ENCODE assay signal across 13 mouse cellular contexts in the genomic region with DNA sequence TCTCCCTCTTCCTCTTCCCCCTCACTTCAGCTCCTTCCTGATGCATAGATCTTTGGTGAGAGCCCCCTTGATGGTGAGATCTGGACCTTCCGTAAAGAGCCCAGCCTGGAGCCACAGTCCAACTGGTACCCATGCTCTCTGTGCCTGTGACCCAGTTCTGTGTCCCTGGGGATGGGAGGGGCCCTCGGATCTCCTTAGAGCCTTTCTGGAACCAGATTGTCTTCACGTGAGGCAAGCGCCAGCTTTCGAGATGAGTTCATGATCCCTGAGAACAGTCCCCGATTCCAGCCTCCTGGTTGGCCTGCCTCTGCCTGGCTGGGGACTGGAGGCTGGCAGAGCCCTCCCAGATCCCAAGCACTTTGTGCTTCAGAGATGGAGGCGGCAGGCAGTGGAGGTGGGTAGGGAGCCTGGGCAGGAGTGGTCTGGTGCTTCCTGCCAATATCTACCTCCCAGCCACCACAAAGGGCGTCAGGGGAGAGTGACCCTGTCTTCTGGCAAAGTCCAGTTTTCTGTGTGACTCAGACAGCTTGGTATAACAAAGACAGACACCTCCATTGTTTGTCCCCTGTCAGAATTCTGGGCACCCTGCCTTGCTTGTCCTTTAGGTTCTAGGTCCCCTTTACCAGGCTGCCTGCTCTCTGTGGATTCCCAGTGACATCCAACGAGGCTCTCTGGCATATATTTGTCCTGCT. TPM values are rescaled to one million over a fixed set of nuclear protein-coding genes. Genes with fewer than 3 reads are reported as not detected.
DNase-seq lines count a peak whose midpoint lies in the region; ATAC-seq and TF ChIP-seq lines count a peak whose summit lies in the region.
"Had no signal": no experiment of that assay in that cellular context is flagged by ENCODE, and none has a peak within 500 bp of the region (broad histone marks: within the 10 kb centered on the region; RNA-seq: fewer than 3 reads in every experiment).

No protein-coding gene starts in this region.

- intact Hi-C loops in left cerebral cortex, postnatal 4 days (cut with DNase I) = no loop called here

- H3K4me2 ChIP-seq in lung, postnatal 0 days (replicated peaks; ENCODE audit: low read depth, low read length) = no peak overlapping the region
- H3K4me2 ChIP-seq in liver, embryonic 16.5 days (ENCODE audit: low read depth, low read length) = peak overlapping the region; percentile 76
- H3K4me2 ChIP-seq: hindbrain, embryonic 15.5 days had no signal

- H3K9me3 ChIP-seq in lung, postnatal 0 days (ENCODE audit: low read length) = no peaks in the 10 kb centered on the region
- H3K9me3 ChIP-seq in liver, embryonic 16.5 days (replicated peaks; ENCODE audit: control insufficient read depth, low read length) = no peaks in the 10 kb centered on the region
- H3K9me3 ChIP-seq: hindbrain, embryonic 15.5 days had no signal

- DNase-seq in lung, postnatal 0 days (ENCODE audit: low spot score) = no peak
- no peak for DNase-seq in lung, adult 18-20 months
- no peak for DNase-seq in Patski (ENCODE audit: low read depth, low spot score)
- no peak for DNase-seq in left cerebral cortex, postnatal 4 days
- DNase-seq in right cerebral cortex, postnatal 36 days (ENCODE audit: low spot score in 2 of 2) = no peak
- DNase-seq: cerebellum, adult 8-10 months; lung, postnatal 4 days had no signal

- ATAC-seq in lung, postnatal 0 days = 0 out of 2 replicates have a peak, but pooled peaks have one; percentile 15
- ATAC-seq in Patski = peak; percentile 59
- peak; percentile 22 for ATAC-seq in erythroid progenitor cell, adult 5-6 weeks (replicated peaks; ENCODE audit: low FRiP score, poor library complexity, severe bottlenecking)
- 0 out of 2 replicates have a peak, but pooled peaks have one; percentile 6 for ATAC-seq in liver, embryonic 16.5 days (ENCODE audit: low read depth)
- ATAC-seq in CD4-positive, CD25-positive, alpha-beta regulatory T cell, adult 4 months = no peak

- no peak overlapping the region for H3K9ac ChIP-seq in lung, postnatal 0 days (replicated peaks; ENCODE audit: low read depth)
- peak overlapping the region; percentile 68 for H3K9ac ChIP-seq in liver, embryonic 16.5 days (ENCODE audit: low read depth, low read length)
- H3K9ac ChIP-seq: hindbrain, embryonic 15.5 days had no signal

- TF ChIP-seq EP300 in lung, postnatal 0 days (IDR thresholded peaks at IDR 0.05) = no peak

- H3K27me3 ChIP-seq in lung, postnatal 0 days (replicated peaks; ENCODE audit: insufficient read depth, low read length) = no peaks in the 10 kb centered on the region
- H3K27me3 ChIP-seq in Patski = no peaks in the 10 kb centered on the region
- no peaks in the 10 kb centered on the region for H3K27me3 ChIP-seq in liver, embryonic 16.5 days (ENCODE audit: control insufficient read depth, insufficient read depth, low read depth, low read length)
- H3K27me3 ChIP-seq: hindbrain, embryonic 15.5 days had no signal

- no peak for TF ChIP-seq CTCF in lung, postnatal 0 days (IDR thresholded peaks at IDR 0.05)
- no peak for TF ChIP-seq CTCF in Patski (IDR thresholded peaks at IDR 0.05)

- POLR2A ChIA-PET in Patski (lab: Charles Lee) = interaction anchor here (0.9 kb wide), 1 partner anchor 9 kb away, joined by 5 read pairs; no protein-coding TSS in a partner anchor

- H3K4me3 ChIP-seq in lung, postnatal 0 days (ENCODE audit: low read depth, low read length) = no peak overlapping the region
- peak overlapping the region; percentile 64 for H3K4me3 ChIP-seq in liver, embryonic 16.5 days (ENCODE audit: low read depth, low read length)
- H3K4me3 ChIP-seq: hindbrain, embryonic 15.5 days; layer of hippocampus, adult 2 months had no signal

- 59% methylated on average over 9 of the region's 9 CpGs for WGBS in lung, postnatal 0 days
- 53% methylated on average over 9 of the region's 9 CpGs for WGBS in liver, embryonic 16.5 days (ENCODE audit: insufficient replicate concordance)

- H3K27ac ChIP-seq in lung, postnatal 0 days (ENCODE audit: low read length) = no peak overlapping the region
- H3K27ac ChIP-seq in liver, embryonic 16.5 days (ENCODE audit: low read length) = peak overlapping the region; percentile 98
- H3K27ac ChIP-seq: hindbrain, embryonic 15.5 days; layer of hippocampus, adult 2 months had no signal

- H3K36me3 ChIP-seq in lung, postnatal 0 days (ENCODE audit: insufficient read depth, low read length) = no peaks in the 10 kb centered on the region
- peaks cover 10% of the 10 kb centered on the region; the same call in 1 of the 2 replicates for H3K36me3 ChIP-seq in liver, embryonic 16.5 days (ENCODE audit: control insufficient read depth, insufficient read depth)
- H3K36me3 ChIP-seq: hindbrain, embryonic 15.5 days had no signal

- no peaks in the 10 kb centered on the region for H3K4me1 ChIP-seq in lung, postnatal 0 days (ENCODE audit: insufficient read depth, low read depth, low read length)
- H3K4me1 ChIP-seq in liver, embryonic 16.5 days (ENCODE audit: control insufficient read depth, low read depth, low read length) = peaks cover 64% of the 10 kb centered on the region

- in situ Hi-C loops in Patski (cut with MboI; ENCODE audit: low pct_unique_long_range_greater_than_20kb) = no loop called here

- CTCF ChIA-PET in Patski (lab: Charles Lee) = interaction anchor here (1.9 to 3.0 kb wide), 2 partner anchors 8 to 16 kb away, joined by 9 to 11 read pairs; no protein-coding TSS in a partner anchor

RNA-seq across cellular contexts. Expression of gene Tspo2, which starts 0.6 kb away (rescaled TPM):
- polyA plus RNA-seq in lung, postnatal 0 days (2015; fragmentation: Nextera tagmentation; extraction: Ambion mirVana) = 2.0 and 3.1 TPM in 2 replicates
- polyA plus RNA-seq in Patski (2021) = 0.06 TPM
- 464 and 482 TPM in 2 replicates for total RNA-seq in erythroid progenitor cell, adult 5-6 weeks (2015; ENCODE audit: low replicate concordance)
- total RNA-seq in erythroid progenitor cell, adult 5-6 weeks (2017; ENCODE audit: low replicate concordance) = 322 and 537 TPM in 2 replicates
- 193 and 203 TPM in 2 replicates for polyA plus RNA-seq in liver, embryonic 16.5 days (2015; fragmentation: Nextera tagmentation; extraction: Ambion mirVana)
- polyA plus RNA-seq in CD4-positive, CD25-positive, alpha-beta regulatory T cell, adult 4 months (2017; shearing (Covaris generic)) = not detected
- under 1 TPM in 1 of 2 experiments, not detected in 1; 0.10 TPM for total RNA-seq in left cerebral cortex, postnatal 4 days (2021)
- total RNA-seq: gastrocnemius, adult 8-10 months; layer of hippocampus, adult 2 months had no signal

RNA-seq across cellular contexts. Expression of gene Unc5cl, which starts 2.8 kb away (rescaled TPM):
- polyA plus RNA-seq in lung, postnatal 0 days (2015; fragmentation: Nextera tagmentation; extraction: Ambion mirVana) = 0.44 and 0.69 TPM in 2 replicates
- polyA plus RNA-seq in Patski (2021) = 0.05 TPM
- 13.4 and 20.5 TPM in 2 replicates for total RNA-seq in erythroid progenitor cell, adult 5-6 weeks (2015; ENCODE audit: low replicate concordance)
- 13.2 and 24.1 TPM in 2 replicates for total RNA-seq in erythroid progenitor cell, adult 5-6 weeks (2017; ENCODE audit: low replicate concordance)
- polyA plus RNA-seq in liver, embryonic 16.5 days (2015; fragmentation: Nextera tagmentation; extraction: Ambion mirVana) = 4.2 and 4.3 TPM in 2 replicates
- polyA plus RNA-seq in CD4-positive, CD25-positive, alpha-beta regulatory T cell, adult 4 months (2017; shearing (Covaris generic)) = 10 to 100 TPM; 23.7 to 26.3 TPM
- under 1 TPM; 0.20 to 0.22 TPM for total RNA-seq in left cerebral cortex, postnatal 4 days (2021)
- total RNA-seq: gastrocnemius, adult 8-10 months had no signal
- polyA plus RNA-seq: hindbrain, embryonic 15.5 days had no signal

RNA-seq across cellular contexts. Expression of gene Apobec2, which starts 19.2 kb away (rescaled TPM):
- polyA plus RNA-seq in lung, postnatal 0 days (2015; fragmentation: Nextera tagmentation; extraction: Ambion mirVana) = 5.6 and 6.5 TPM in 2 replicates
- 0.10 TPM for polyA plus RNA-seq in Patski (2021)
- total RNA-seq in erythroid progenitor cell, adult 5-6 weeks (2015; ENCODE audit: low replicate concordance) = not detected in 2 replicates
- not detected in 2 replicates for total RNA-seq in erythroid progenitor cell, adult 5-6 weeks (2017; ENCODE audit: low replicate concordance)
- 2.5 and 4.3 TPM in 2 replicates for polyA plus RNA-seq in liver, embryonic 16.5 days (2015; fragmentation: Nextera tagmentation; extraction: Ambion mirVana)
- polyA plus RNA-seq in CD4-positive, CD25-positive, alpha-beta regulatory T cell, adult 4 months (2017; shearing (Covaris generic)) = 1 to 10 TPM; 1.2 to 1.8 TPM
- total RNA-seq in left cerebral cortex, postnatal 4 days (2021) = under 1 TPM in 1 of 2 experiments, not detected in 1; 0.58 TPM

RNA-seq across cellular contexts. Expression of gene Oard1, which starts 42.1 kb away (rescaled TPM):
- 43.9 and 45.8 TPM in 2 replicates for polyA plus RNA-seq in lung, postnatal 0 days (2015; fragmentation: Nextera tagmentation; extraction: Ambion mirVana)
- 37.7 TPM for polyA plus RNA-seq in Patski (2021)
- 42.9 and 62.9 TPM in 2 replicates for total RNA-seq in erythroid progenitor cell, adult 5-6 weeks (2015; ENCODE audit: low replicate concordance)
- total RNA-seq in erythroid progenitor cell, adult 5-6 weeks (2017; ENCODE audit: low replicate concordance) = 81.9 and 87.0 TPM in 2 replicates
- 41.5 and 42.2 TPM in 2 replicates for polyA plus RNA-seq in liver, embryonic 16.5 days (2015; fragmentation: Nextera tagmentation; extraction: Ambion mirVana)
- 10 to 100 TPM; 81.7 to 98.8 TPM for polyA plus RNA-seq in CD4-positive, CD25-positive, alpha-beta regulatory T cell, adult 4 months (2017; shearing (Covaris generic))
- 10 to 100 TPM; 10.3 to 11.9 TPM for total RNA-seq in left cerebral cortex, postnatal 4 days (2021)

RNA-seq across cellular contexts. Expression of gene Nfya, which starts 42.2 kb away (rescaled TPM):
- 5.6 and 8.5 TPM in 2 replicates for polyA plus RNA-seq in lung, postnatal 0 days (2015; fragmentation: Nextera tagmentation; extraction: Ambion mirVana)
- 57.3 TPM for polyA plus RNA-seq in Patski (2021)
- total RNA-seq in erythroid progenitor cell, adult 5-6 weeks (2015; ENCODE audit: low replicate concordance) = 133 and 142 TPM in 2 replicates
- 69.3 and 110 TPM in 2 replicates for total RNA-seq in erythroid progenitor cell, adult 5-6 weeks (2017; ENCODE audit: low replicate concordance)
- polyA plus RNA-seq in liver, embryonic 16.5 days (2015; fragmentation: Nextera tagmentation; extraction: Ambion mirVana) = 6.6 and 7.0 TPM in 2 replicates
- 10 to 100 TPM; 11.3 to 13.3 TPM for polyA plus RNA-seq in CD4-positive, CD25-positive, alpha-beta regulatory T cell, adult 4 months (2017; shearing (Covaris generic))
- 10 to 100 TPM; 60.9 to 70.9 TPM for total RNA-seq in left cerebral cortex, postnatal 4 days (2021)

Comparison
In these comparisons a context has a peak if more than half of its experiments do, and no peak if none do; other contexts are left out.
1. RNA of gene Tspo2, which starts 0.6 kb away (polyA plus RNA-seq): 193 to 203 TPM in liver, embryonic 16.5 days; 2.0 to 3.1 TPM in lung, postnatal 0 days, 0.06 TPM in Patski (single experiment) and not detected in CD4-positive, CD25-positive, alpha-beta regulatory T cell, adult 4 months; every median in the first group is over 10 times any median in the second.